Mouse (Mus musculus): Measurements from ENCODE around the gene Slc16a10.

Gene Slc16a10

DNA sequence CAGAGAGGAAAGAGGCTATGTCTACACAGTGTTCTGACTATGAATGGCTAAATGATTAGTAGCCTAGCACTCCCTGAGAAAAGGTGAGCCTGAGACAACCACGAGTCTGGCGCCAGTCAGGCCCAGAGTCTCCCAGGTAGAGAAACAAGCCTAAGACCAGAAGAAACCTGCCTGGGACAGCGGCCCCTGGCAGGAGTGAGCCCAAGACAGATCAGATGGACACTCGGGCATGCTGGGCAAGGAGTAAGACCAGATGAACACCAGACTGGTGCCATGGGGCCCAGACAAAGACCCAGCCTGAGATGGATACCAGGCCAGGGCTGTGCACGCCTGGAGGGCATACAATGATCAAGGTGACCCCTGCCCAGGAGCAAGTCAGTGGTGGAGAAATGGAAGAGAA is 32.5 kb downstream of the Slc16a10 start:
- no peaks in the 10 kb centered on the region for H3K36me3 ChIP-seq (ENCODE audit: insufficient read depth, low read length)
- H3K9me3 ChIP-seq (ENCODE audit: low read length) = no peaks in the 10 kb centered on the region
- TF ChIP-seq NANOG (IDR thresholded peaks at IDR 0.05; ENCODE audit: borderline replicate concordance, low read length) (no peak), CTCF (conservative IDR thresholded peaks at IDR 0.05; ENCODE audit: low read length) (no peak), POU5F1 (IDR thresholded peaks at IDR 0.05; ENCODE audit: borderline replicate concordance, low read length) (no peak)
- H3K4me1 ChIP-seq (replicated peaks; ENCODE audit: low read depth, low read length) = no peaks in the 10 kb centered on the region
- no peaks in the 10 kb centered on the region for H3K27me3 ChIP-seq (ENCODE audit: insufficient read depth, low read length)
- H3K4me3 ChIP-seq (replicated peaks; ENCODE audit: low read length) = no peak overlapping the region

DNA sequence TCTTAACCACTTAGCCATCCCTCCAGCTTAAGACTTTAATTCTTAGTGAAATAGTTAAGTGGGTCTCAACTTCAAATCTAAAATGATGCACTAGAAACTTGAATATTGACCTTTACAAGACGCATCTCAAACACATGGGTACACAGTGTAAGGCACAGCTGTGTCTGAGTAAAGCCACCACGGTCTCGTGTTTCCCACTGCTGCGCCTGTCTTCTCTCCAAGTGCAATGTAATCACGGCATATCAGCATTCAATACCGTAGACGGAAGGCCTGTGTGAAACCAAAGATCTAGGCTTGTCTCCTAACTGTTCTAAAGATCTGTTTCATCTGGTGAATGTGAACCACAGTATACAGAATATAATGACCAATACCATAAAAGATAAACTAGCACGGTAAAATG is 33.1 kb downstream of the Slc16a10 start:
- Histone ChIP-seq H3K36me3 (ENCODE audit: insufficient read depth, low read length) (no peaks in the 10 kb centered on the region), H3K4me1 (replicated peaks; ENCODE audit: low read depth, low read length) (no peaks in the 10 kb centered on the region), H3K9me3 (ENCODE audit: low read length) (no peaks in the 10 kb centered on the region), H3K4me3 (replicated peaks; ENCODE audit: low read length) (no peak overlapping the region), H3K27me3 (ENCODE audit: insufficient read depth, low read length) (no peaks in the 10 kb centered on the region)
- TF ChIP-seq NANOG (IDR thresholded peaks at IDR 0.05; ENCODE audit: borderline replicate concordance, low read length) (no peak), CTCF (conservative IDR thresholded peaks at IDR 0.05; ENCODE audit: low read length) (no peak), POU5F1 (IDR thresholded peaks at IDR 0.05; ENCODE audit: borderline replicate concordance, low read length) (no peak)

- Histone ChIP-seq H3K36me3 (ENCODE audit: insufficient read depth, low read length) (no peaks in the 10 kb centered on the region), H3K4me1 (replicated peaks; ENCODE audit: low read depth, low read length) (no peaks in the 10 kb centered on the region), H3K27me3 (ENCODE audit: insufficient read depth, low read length) (no peaks in the 10 kb centered on the region), H3K4me3 (replicated peaks; ENCODE audit: low read length) (no peak overlapping the region), H3K9me3 (ENCODE audit: low read length) (no peaks in the 10 kb centered on the region)
- TF ChIP-seq CTCF (conservative IDR thresholded peaks at IDR 0.05; ENCODE audit: low read length) (no peak), NANOG (IDR thresholded peaks at IDR 0.05; ENCODE audit: borderline replicate concordance, low read length) (no peak), POU5F1 (IDR thresholded peaks at IDR 0.05; ENCODE audit: borderline replicate concordance, low read length) (no peak)
These were observed 34.1 kb downstream of the Slc16a10 start for GRCm38 (mm10) chr10:40107995-40108394.

DNA sequence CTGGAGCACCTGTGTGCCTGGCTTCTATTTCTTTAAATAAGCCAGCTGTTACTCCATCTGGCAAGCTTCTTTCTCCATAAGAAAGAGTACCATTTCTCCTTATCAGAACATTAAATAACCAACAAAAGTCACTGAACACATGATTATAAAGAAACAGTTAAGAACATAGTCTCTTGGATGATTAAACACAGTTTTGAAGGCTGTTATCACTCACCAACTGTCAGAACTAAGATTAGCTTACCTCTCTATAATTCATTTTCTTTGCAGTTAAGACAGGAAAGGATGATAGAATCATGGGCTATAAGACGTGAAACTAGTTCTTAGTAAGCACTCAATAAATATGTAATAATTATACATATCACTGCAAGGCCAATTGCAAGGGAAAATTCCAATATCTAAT is 36.9 kb downstream of the Slc16a10 start:
- TF ChIP-seq CTCF (conservative IDR thresholded peaks at IDR 0.05; ENCODE audit: low read length) = no peak
- no peak for TF ChIP-seq POU5F1 (IDR thresholded peaks at IDR 0.05; ENCODE audit: borderline replicate concordance, low read length)
- no peak for TF ChIP-seq NANOG (IDR thresholded peaks at IDR 0.05; ENCODE audit: borderline replicate concordance, low read length)
- Histone ChIP-seq H3K4me1 (replicated peaks; ENCODE audit: low read depth, low read length) (no peaks in the 10 kb centered on the region), H3K4me3 (replicated peaks; ENCODE audit: low read length) (no peak overlapping the region), H3K36me3 (ENCODE audit: insufficient read depth, low read length) (no peaks in the 10 kb centered on the region), H3K9me3 (ENCODE audit: low read length) (no peaks in the 10 kb centered on the region), H3K27me3 (ENCODE audit: insufficient read depth, low read length) (no peaks in the 10 kb centered on the region)

DNA sequence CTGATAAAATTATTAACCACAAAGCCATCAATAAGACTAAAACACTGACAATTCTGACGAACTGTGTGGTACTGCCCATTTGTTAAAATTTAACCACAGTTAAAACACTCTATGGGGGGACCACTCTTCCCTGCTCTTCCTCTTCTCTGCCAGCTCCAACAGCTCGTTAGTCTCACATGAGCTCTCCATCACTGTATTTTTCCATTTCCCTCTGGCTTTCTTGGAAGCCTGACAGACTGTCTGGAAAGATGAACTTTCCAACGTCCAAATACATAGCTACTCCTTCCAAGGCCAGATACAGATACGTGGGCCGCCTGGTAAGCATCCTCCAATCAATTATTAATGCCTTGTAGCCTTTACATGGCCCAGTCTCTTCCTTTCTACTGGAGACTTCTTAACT is 38.3 kb downstream of the Slc16a10 start:
- no peak for TF ChIP-seq CTCF (conservative IDR thresholded peaks at IDR 0.05; ENCODE audit: low read length)
- no peak for TF ChIP-seq NANOG (IDR thresholded peaks at IDR 0.05; ENCODE audit: borderline replicate concordance, low read length)
- TF ChIP-seq POU5F1 (IDR thresholded peaks at IDR 0.05; ENCODE audit: borderline replicate concordance, low read length) = no peak
- Histone ChIP-seq H3K9me3 (ENCODE audit: low read length) (no peaks in the 10 kb centered on the region), H3K27me3 (ENCODE audit: insufficient read depth, low read length) (no peaks in the 10 kb centered on the region), H3K4me3 (replicated peaks; ENCODE audit: low read length) (no peak overlapping the region), H3K4me1 (replicated peaks; ENCODE audit: low read depth, low read length) (no peaks in the 10 kb centered on the region), H3K36me3 (ENCODE audit: insufficient read depth, low read length) (no peaks in the 10 kb centered on the region)

- Histone ChIP-seq H3K4me1 (replicated peaks; ENCODE audit: low read depth, low read length) (no peaks in the 10 kb centered on the region), H3K4me3 (replicated peaks; ENCODE audit: low read length) (no peak overlapping the region), H3K9me3 (ENCODE audit: low read length) (no peaks in the 10 kb centered on the region), H3K27me3 (ENCODE audit: insufficient read depth, low read length) (no peaks in the 10 kb centered on the region), H3K36me3 (ENCODE audit: insufficient read depth, low read length) (no peaks in the 10 kb centered on the region)
- TF ChIP-seq CTCF (conservative IDR thresholded peaks at IDR 0.05; ENCODE audit: low read length) (no peak), NANOG (IDR thresholded peaks at IDR 0.05; ENCODE audit: borderline replicate concordance, low read length) (no peak), POU5F1 (IDR thresholded peaks at IDR 0.05; ENCODE audit: borderline replicate concordance, low read length) (no peak)
These were observed 39.1 kb downstream of the Slc16a10 start for GRCm38 (mm10) chr10:40102986-40103385.

DNA sequence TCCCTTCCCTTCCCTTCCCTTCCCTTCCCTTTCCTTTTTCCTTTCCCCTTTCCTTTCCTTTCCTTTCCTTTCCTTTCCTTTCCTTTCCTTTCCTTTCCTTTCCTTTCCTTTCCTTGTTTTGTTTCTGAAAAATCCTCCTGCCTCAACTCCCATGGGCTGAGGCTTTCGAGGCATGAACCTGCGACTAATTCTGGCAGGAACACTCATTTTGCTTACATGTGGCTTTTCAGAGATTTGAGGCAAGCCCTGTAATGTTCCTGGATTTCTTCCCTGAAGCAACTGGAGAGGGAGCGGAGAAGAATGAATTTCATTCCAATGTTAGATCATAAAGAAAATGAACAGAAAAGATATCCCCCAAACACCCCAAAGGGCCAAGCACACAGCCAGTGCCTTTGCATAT is 39.9 kb downstream of the Slc16a10 start:
- no peak for TF ChIP-seq CTCF (conservative IDR thresholded peaks at IDR 0.05; ENCODE audit: low read length)
- Histone ChIP-seq H3K4me1 (replicated peaks; ENCODE audit: low read depth, low read length) (no peaks in the 10 kb centered on the region), H3K9me3 (ENCODE audit: low read length) (no peaks in the 10 kb centered on the region), H3K27me3 (ENCODE audit: insufficient read depth, low read length) (no peaks in the 10 kb centered on the region), H3K36me3 (ENCODE audit: insufficient read depth, low read length) (no peaks in the 10 kb centered on the region), H3K4me3 (replicated peaks; ENCODE audit: low read length) (no peak overlapping the region)

DNA sequence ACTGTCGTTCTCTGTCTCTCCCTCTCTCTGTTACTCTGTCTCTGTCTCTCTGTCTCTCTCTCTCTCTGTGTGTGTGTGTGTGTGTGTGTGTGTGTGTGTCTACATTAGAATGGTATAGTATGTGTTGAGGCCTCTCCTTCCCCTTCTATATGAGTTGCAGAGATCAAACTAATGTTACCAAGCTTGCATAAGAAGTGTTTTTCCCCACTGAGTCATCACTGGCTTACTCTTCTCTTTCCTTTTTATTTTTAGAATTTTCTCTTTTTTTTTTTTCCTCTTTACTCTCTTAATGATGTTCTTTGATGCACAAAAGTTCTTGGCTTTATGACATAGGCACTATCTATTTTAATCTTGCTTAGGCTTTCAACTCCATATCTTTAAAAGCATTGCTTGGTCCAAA is 43.6 kb downstream of the Slc16a10 start:
- Histone ChIP-seq H3K4me3 (replicated peaks; ENCODE audit: low read length) (no peak overlapping the region), H3K4me1 (replicated peaks; ENCODE audit: low read depth, low read length) (no peaks in the 10 kb centered on the region), H3K36me3 (ENCODE audit: insufficient read depth, low read length) (no peaks in the 10 kb centered on the region), H3K9me3 (ENCODE audit: low read length) (no peaks in the 10 kb centered on the region), H3K27me3 (ENCODE audit: insufficient read depth, low read length) (no peaks in the 10 kb centered on the region)
- TF ChIP-seq NANOG (IDR thresholded peaks at IDR 0.05; ENCODE audit: borderline replicate concordance, low read length) (no peak), CTCF (conservative IDR thresholded peaks at IDR 0.05; ENCODE audit: low read length) (no peak), POU5F1 (IDR thresholded peaks at IDR 0.05; ENCODE audit: borderline replicate concordance, low read length) (no peak)

GRCm38 (mm10) chr10:40097519-40097918 is 44.5 kb downstream of the Slc16a10 start:
- Histone ChIP-seq H3K9me3 (ENCODE audit: low read length) (no peaks in the 10 kb centered on the region), H3K4me1 (replicated peaks; ENCODE audit: low read depth, low read length) (no peaks in the 10 kb centered on the region), H3K27me3 (ENCODE audit: insufficient read depth, low read length) (no peaks in the 10 kb centered on the region), H3K36me3 (ENCODE audit: insufficient read depth, low read length) (no peaks in the 10 kb centered on the region), H3K4me3 (replicated peaks; ENCODE audit: low read length) (no peak overlapping the region)
- TF ChIP-seq POU5F1 (IDR thresholded peaks at IDR 0.05; ENCODE audit: borderline replicate concordance, low read length) = no peak
- TF ChIP-seq NANOG (IDR thresholded peaks at IDR 0.05; ENCODE audit: borderline replicate concordance, low read length) = no peak
- no peak for TF ChIP-seq CTCF (conservative IDR thresholded peaks at IDR 0.05; ENCODE audit: low read length)
